Mouse (Mus musculus) embryonic facial prominence, embryonic 13.5 days (tissue): Measurements from ENCODE around the gene Eif3g. TPM values are rescaled to one million over a fixed set of nuclear protein-coding genes. Genes with fewer than 3 reads are reported as not detected.

Experiments
- ATAC-seq: fragments of 200-750 bp; cut with Nextera tagmentation; 2 replicates; pipeline ENCODE4 v1.8.0; 2017; ENCODE audit warnings: low read depth; ENCODE audit not compliant: insufficient number of reproducible peaks, insufficient read depth, low FRiP score, low TSS enrichment
- H3K27ac ChIP-seq: fragments of 300-500 bp; sonication (generic); 2 replicates; pipeline ENCODE4 v1.5.1; 2015; ENCODE audit warnings: moderate library complexity, mild to moderate bottlenecking, inconsistent platforms
- H3K27me3 ChIP-seq: fragments of 300-500 bp; sonication (generic); 2 replicates; pipeline ENCODE4 v1.6.1; 2015; ENCODE audit warnings: mild to moderate bottlenecking, inconsistent platforms
- H3K36me3 ChIP-seq: fragments of 300-500 bp; sonication (generic); 2 replicates; pipeline ENCODE4 v1.6.1; 2015; ENCODE audit warnings: mild to moderate bottlenecking, inconsistent platforms
- H3K4me1 ChIP-seq: fragments of 300-500 bp; sonication (generic); 2 replicates; pipeline ENCODE4 v1.6.1; 2015; ENCODE audit warnings: inconsistent platforms
- H3K4me2 ChIP-seq: fragments of 300-500 bp; sonication (generic); 2 replicates; pipeline ENCODE4 v1.6.1; 2015; ENCODE audit warnings: moderate library complexity, mild to moderate bottlenecking, inconsistent platforms
- H3K4me3 ChIP-seq: fragments of 300-500 bp; sonication (generic); 2 replicates; pipeline ENCODE4 v1.5.1; 2015; ENCODE audit warnings: mild to moderate bottlenecking, inconsistent platforms
- H3K9ac ChIP-seq: fragments of 300-500 bp; sonication (generic); 2 replicates; pipeline ENCODE4 v1.6.1; 2015; ENCODE audit warnings: mild to moderate bottlenecking, inconsistent platforms
- H3K9me3 ChIP-seq: fragments of 300-500 bp; sonication (generic); 2 replicates; pipeline ENCODE4 v1.6.1; 2016; ENCODE audit warnings: inconsistent platforms
- WGBS: fragments of 180-500 bp; shearing (Covaris S2); methylation state at CpG from one replicate; pipeline ENCODE4 v1.1.7; 2015; ENCODE audit warnings: mixed read lengths; 5-methylcytosine and 5-hydroxymethylcytosine counted together
- polyA plus RNA-seq: library from polyadenylated mRNA; unstranded; fragments of >200 nt; fragmentation: Nextera tagmentation; extraction: Ambion mirVana; gene quantifications from 2 replicates; pipeline ENCODE4 v1.2.1, GENCODE M21; 2015

Eif3g gene
- polyA plus RNA-seq, 1 experiment from 2014 or later = 343 TPM

DNA sequence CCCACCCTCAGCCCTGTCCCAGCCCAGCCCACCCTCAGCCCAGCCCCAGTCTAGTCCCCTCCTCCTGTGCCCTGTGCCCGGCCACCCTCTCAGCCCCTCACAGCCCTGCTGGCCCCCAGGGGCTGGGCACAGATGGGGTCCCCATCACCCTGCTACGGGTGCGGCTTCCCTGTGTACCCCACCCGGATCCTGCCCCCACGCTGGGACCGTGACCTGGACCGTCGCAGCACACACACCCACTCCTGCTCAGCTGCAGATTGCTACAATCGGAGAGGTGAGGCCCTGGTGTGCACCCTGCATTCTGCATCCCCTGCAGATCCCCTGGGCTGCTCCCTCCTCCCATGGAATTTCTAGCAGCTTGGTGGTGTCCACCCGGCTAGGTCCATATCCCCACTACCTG, 25.4 kb downstream of the Eif3g start:
- H3K9ac ChIP-seq = no peak overlapping the region
- no peak overlapping the region for H3K4me2 ChIP-seq
- whole genome bisulfite sequencing = 84% methylated on average over 10 of the region's 10 CpGs
- no peak for ATAC-seq
- no peak overlapping the region for H3K4me3 ChIP-seq
- peaks cover 37% of the 10 kb centered on the region for H3K27me3 ChIP-seq
- peaks cover 16% of the 10 kb centered on the region for H3K4me1 ChIP-seq
- H3K9me3 ChIP-seq = no peaks in the 10 kb centered on the region
- no peaks in the 10 kb centered on the region for H3K36me3 ChIP-seq
- no peak overlapping the region for H3K27ac ChIP-seq

- Histone ChIP-seq H3K27ac (no peak overlapping the region), H3K4me3 (no peak overlapping the region), H3K9ac (no peak overlapping the region), H3K4me2 (no peak overlapping the region), H3K9me3 (no peaks in the 10 kb centered on the region), H3K36me3 (no peaks in the 10 kb centered on the region), H3K4me1 (peaks cover 9% of the 10 kb centered on the region), H3K27me3 (peaks cover 50% of the 10 kb centered on the region)
- 71% methylated on average over 12 of the region's 12 CpGs for WGBS
- ATAC-seq = no peak
Measured at GRCm38 (mm10) chr9:20870211-20871173, 27.9 kb downstream of the Eif3g start.

DNA sequence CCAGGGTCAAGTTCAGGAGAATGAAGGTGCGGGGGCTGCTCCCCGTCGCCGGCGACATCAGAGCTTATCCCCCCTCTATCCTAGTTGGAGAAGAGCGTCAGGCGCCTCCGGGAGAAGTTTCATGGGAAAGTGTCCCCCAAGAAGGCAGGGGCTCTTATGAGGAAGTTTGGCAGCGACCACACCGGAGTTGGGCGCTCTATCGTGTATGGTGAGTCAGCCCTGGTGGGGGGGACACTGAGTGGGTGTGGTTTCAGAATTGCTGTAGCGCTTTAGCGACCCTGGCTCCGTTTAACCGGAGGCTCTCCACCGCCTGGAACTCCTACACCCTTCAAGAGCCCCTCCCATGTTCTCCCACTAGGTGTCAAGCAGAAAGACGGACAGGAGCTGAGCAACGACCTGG, 29.2 kb downstream of the Eif3g start:
- H3K9me3 ChIP-seq = no peaks in the 10 kb centered on the region
- ATAC-seq = no peak
- peak overlapping the region; percentile 61 for H3K4me2 ChIP-seq
- H3K9ac ChIP-seq = peak overlapping the region; percentile 61; the same call in 1 of the 2 replicates
- H3K27ac ChIP-seq = no peak overlapping the region
- H3K4me3 ChIP-seq = peak overlapping the region; percentile 49
- 7% methylated on average over 19 of the region's 19 CpGs for WGBS
- no peaks in the 10 kb centered on the region for H3K36me3 ChIP-seq
- peaks cover 9% of the 10 kb centered on the region for H3K4me1 ChIP-seq
- H3K27me3 ChIP-seq = peaks cover 50% of the 10 kb centered on the region

DNA sequence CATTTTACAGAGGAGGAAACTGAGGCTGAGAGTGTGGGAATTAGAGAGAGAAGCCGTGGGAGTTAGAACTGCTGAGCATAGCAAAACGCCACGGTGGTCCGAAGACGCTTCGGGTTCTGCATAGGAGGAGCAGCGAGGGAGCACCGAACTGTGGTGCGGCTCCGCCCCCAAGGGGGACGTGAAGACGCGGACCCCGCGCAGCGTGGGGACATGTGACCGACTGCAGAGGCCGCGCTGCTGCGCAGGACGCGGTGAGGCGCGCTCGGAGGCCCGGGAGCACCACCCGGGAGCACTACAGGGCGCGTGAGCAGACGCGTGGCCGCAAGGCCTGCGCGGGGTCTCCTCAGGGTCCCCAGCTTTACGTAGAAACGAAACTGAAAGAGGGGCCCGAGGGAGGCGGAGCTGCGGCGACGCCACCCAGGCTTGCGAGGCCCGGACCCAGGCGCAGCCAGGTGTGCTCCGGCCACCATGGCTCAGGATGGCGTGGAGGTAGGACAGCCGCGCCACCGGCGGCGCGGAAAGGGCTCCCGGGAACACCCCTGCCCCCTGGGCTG, 29.9 kb downstream of the Eif3g start, which contains the start of gene A230050P20Rik:
TSS of gene A230050P20Rik (plus strand) at position 195 of the 554 bp plus-strand sequence.
- Histone ChIP-seq H3K9ac (peak within 1 kb of the TSS; percentile 61), H3K4me2 (peak within 1 kb of the TSS; percentile 61), H3K27me3 (peaks cover 50% of the 10 kb centered on the region), H3K9me3 (no peaks in the 10 kb centered on the region), H3K27ac (no peak within 1 kb of the TSS), H3K4me3 (peak within 1 kb of the TSS; percentile 49), H3K36me3 (no peaks in the 10 kb centered on the region), H3K4me1 (peaks cover 9% of the 10 kb centered on the region)
- WGBS = 7% methylated on average over 52 of the region's 53 CpGs
- ATAC-seq = no peak

DNA sequence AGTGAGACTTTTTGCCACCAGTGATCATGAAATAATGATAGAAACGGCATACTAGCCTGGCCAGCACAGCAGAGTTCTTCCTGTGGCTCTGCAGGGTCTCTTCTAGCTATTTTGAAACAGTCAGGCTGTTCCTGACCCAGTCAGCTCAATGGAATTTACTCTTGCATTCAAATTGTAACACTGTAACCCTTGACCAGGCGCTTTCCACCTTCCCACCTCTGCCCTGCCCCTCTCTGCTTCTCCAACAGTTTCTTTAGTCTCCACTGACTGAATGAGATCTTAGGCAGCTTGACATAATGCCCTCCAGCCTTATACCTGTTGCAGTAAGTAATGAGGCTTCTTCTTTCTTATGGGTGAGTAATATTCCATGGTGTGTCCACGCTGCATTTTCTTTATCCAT, 31.5 kb downstream of the Eif3g start:
- Histone ChIP-seq H3K4me3 (no peak overlapping the region), H3K4me1 (peaks cover 9% of the 10 kb centered on the region), H3K9ac (no peak overlapping the region), H3K9me3 (no peaks in the 10 kb centered on the region), H3K36me3 (no peaks in the 10 kb centered on the region), H3K4me2 (no peak overlapping the region), H3K27ac (no peak overlapping the region), H3K27me3 (peaks cover 50% of the 10 kb centered on the region)
- 67% methylated on average over 3 of the region's 3 CpGs for WGBS
- ATAC-seq = no peak

DNA sequence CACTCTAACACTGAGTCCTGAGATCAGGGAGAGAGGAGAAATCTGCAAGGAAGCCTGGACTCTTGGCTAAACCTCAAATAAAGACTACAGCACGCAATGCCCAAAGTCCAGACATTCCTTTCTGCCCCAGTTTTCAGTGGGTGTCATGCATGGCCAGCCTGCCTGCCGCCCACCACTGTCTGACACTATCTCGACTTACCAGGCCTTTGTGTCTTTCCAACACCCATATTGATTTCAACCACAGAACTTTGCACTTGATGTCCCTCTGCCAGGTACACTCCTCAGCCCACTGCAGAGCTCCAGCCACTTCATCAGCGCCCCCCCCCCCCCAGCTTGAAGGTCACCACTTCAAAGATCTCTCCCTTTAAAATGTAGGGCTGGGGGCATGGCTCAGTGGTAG, 36.2 kb downstream of the Eif3g start:
- Histone ChIP-seq H3K36me3 (no peaks in the 10 kb centered on the region), H3K9me3 (no peaks in the 10 kb centered on the region), H3K27ac (no peak overlapping the region), H3K4me1 (no peaks in the 10 kb centered on the region), H3K27me3 (peaks cover 5% of the 10 kb centered on the region), H3K4me3 (no peak overlapping the region), H3K4me2 (no peak overlapping the region), H3K9ac (no peak overlapping the region)
- WGBS = 57% methylated on average over 4 of the region's 4 CpGs
- ATAC-seq = no peak

GRCm38 (mm10) chr9:20861821-20862220, 36.6 kb downstream of the Eif3g start:
- H3K27me3 ChIP-seq = peaks cover 1% of the 10 kb centered on the region; the same call in 1 of the 2 replicates
- no peak overlapping the region for H3K4me3 ChIP-seq
- no peaks in the 10 kb centered on the region for H3K4me1 ChIP-seq
- no peaks in the 10 kb centered on the region for H3K9me3 ChIP-seq
- no peak overlapping the region for H3K9ac ChIP-seq
- no peak for ATAC-seq
- H3K4me2 ChIP-seq = no peak overlapping the region
- 11% methylated on average over 4 of the region's 4 CpGs for WGBS
- H3K36me3 ChIP-seq = no peaks in the 10 kb centered on the region
- no peak overlapping the region for H3K27ac ChIP-seq

- Histone ChIP-seq H3K4me1 (no peaks in the 10 kb centered on the region), H3K4me2 (no peak overlapping the region), H3K27me3 (no peaks in the 10 kb centered on the region), H3K9me3 (no peaks in the 10 kb centered on the region), H3K4me3 (no peak overlapping the region), H3K9ac (no peak overlapping the region), H3K36me3 (no peaks in the 10 kb centered on the region), H3K27ac (no peak overlapping the region)
- ATAC-seq = no peak
- WGBS = 49% methylated on average over 6 of the region's 6 CpGs
Measured at GRCm38 (mm10) chr9:20859926-20860325, 38.5 kb downstream of the Eif3g start.

DNA sequence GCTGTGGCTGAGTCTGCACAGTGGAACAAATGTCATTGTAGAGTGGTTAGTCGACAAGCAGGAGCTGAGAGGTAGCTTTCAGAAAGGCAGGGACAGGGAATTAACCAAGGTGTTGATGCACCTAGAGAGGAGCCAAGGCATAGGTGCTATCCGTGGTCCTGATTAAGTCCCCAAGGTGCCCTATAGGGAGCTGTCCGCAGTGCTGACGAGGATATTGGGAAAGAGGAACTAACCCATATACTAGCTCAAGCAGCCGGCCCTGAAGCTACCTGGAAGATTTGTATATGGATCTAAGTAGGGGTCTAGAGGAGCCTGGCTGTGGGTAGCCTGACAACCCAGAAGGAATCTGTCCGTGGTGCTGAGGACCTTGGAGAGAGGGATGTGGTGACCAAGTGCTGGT, 41.3 kb downstream of the Eif3g start:
- H3K4me2 ChIP-seq = no peak overlapping the region
- H3K9ac ChIP-seq = no peak overlapping the region
- no peaks in the 10 kb centered on the region for H3K9me3 ChIP-seq
- 8% methylated on average over 6 of the region's 6 CpGs for WGBS
- H3K27me3 ChIP-seq = 0 out of 2 replicates have a peak, but pooled peaks cover 4% of the 10 kb centered on the region
- H3K36me3 ChIP-seq = no peaks in the 10 kb centered on the region
- no peaks in the 10 kb centered on the region for H3K4me1 ChIP-seq
- no peak overlapping the region for H3K27ac ChIP-seq
- no peak for ATAC-seq
- no peak overlapping the region for H3K4me3 ChIP-seq

DNA sequence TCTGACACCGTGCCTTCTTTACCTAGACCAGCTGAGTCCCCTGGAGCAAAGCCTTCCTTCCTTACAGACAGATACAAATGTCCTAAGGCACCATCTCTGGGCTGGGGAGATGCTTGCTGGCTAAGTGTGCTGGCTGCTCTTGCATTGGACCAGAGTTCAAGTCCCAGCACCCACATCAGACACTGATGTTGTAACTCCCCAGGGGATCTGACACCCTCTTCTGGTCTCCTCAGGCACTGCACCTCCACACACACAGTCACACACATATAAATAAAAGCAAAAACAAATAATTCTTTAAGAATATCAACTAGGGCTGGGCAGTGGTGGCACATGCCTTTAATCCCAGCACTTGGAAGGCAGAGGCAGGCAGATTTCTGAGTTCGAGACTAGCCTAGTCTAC, 48.2 kb downstream of the Eif3g start:
- 0 out of 2 replicates have a peak, but pooled peaks cover 8% of the 10 kb centered on the region for H3K27me3 ChIP-seq
- no peak for ATAC-seq
- WGBS = 82% methylated on average over 2 of the region's 2 CpGs
- H3K4me3 ChIP-seq = no peak overlapping the region
- no peak overlapping the region for H3K9ac ChIP-seq
- no peak overlapping the region for H3K27ac ChIP-seq
- no peak overlapping the region for H3K4me2 ChIP-seq
- H3K4me1 ChIP-seq = no peaks in the 10 kb centered on the region
- no peaks in the 10 kb centered on the region for H3K9me3 ChIP-seq
- H3K36me3 ChIP-seq = no peaks in the 10 kb centered on the region
